Mouse (Mus musculus) megakaryocyte, embryonic 14.5 days (primary cell): Measurements from ENCODE around the gene St3gal4.

ENCODE experiments used
- FLI1 ChIP-seq: IDR thresholded peaks from 2 replicates; pipeline ENCODE4 v1.6.1; 2012; ENCODE audit warnings: low read length, inconsistent platforms, mixed read lengths
- GATA1 ChIP-seq: IDR thresholded peaks from 3 replicates; pipeline ENCODE4 v1.6.1; 2012; ENCODE audit warnings: mixed read lengths, low read length, inconsistent platforms, borderline replicate concordance

DNA sequence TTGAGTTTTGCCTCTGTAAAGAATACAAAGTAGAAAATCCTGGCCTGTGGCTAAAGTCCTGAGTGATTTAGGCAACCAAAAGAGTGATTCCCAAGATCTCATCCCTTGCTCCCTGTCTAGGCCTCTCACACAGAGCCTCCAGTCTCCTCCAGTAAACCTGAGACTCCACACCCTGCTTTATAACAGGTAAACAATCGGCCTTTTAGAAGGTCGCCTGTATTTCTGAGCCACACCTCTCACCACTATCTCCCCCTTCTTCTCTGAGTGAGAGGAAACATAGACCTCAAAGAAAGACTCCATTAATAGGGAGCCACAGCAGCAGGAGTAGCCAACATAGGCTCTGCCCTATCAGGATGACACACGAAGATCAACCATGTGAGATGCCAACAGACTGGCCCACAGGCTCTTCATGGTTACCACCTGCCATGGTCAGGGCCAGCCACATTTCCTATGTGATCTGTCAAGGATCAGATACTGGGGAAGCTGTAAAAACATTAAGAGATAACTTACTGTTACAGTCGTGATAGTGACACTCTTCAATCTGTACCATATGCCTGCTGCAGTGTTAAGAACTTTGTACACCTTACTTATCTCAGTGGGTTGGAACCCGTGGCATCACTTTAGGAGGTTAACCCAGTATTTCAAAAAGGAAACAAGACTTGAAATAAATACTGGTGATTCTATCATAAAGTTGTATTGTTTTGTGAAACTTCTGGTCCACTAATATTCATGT is 45.2 kb upstream of the St3gal4 start:
- TF ChIP-seq GATA1 (no peak), FLI1 (no peak)
